Mouse (Mus musculus): ENCODE results near the gene Xirp1.

Gene Xirp1

DNA sequence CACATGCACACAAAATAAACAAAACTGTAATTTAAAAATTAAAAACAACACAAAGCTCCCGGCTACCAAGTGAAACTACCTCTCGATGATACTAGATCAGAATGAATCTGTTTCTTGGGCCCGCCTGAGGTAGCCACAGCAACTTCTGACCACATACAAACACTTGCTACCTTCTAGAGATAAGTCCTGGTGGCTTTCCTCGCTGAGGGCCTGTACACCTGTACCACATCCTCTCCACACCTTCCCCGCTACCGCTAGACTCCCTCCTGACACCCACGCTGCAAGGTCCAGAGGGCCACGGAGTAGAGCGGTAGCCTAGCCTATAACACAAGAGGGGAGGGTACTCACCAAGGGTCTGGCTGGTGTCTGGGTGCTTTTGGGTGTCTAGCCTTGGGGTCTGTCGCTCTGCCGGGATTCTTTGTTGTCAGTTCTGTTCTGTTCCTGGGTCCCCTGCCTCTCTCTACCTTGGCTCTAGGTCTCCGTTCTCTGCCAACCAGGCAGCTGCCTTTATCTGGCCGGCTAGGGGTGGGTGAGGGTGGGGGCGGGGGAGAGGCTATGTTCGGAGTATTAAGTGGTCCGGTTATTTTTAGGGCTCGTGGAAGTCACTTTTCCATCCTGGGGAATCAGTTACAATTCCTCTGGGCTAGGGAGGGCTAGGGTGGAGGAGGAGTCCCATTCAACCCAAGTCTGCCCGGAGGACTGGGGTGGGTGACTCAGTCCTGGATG, at the start of gene Xirp1:
TSS of gene Xirp1 (minus strand) at position 513 of the 726 bp plus-strand sequence.
- DNase-seq: no peak

DNA sequence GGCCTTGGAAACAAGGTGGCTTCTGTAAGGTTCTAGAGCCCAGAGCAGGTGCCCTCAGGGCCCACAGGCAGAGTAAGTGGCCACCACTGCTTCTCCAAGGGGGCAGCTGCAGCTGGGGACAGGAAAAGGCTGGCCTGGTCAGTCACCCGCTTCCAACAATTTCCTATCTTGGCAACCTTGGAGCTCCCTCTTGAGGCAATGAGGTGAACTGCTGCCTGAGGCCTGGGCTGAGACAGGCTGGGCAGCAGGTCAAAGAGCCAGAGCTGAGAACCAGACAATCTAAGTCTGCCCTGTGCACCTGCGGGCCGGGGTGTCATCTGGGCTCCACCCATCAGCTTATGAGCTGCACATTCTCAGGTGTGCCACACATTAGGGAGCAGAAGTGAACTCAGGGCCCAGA, 49.8 kb upstream of the Xirp1 start:
- peak; percentile 69 for DNase-seq

GRCm38 (mm10) chr9:120071251-120071650, 47.9 kb upstream of the Xirp1 start:
- DNase-seq: no peak

- DNase-seq: no peak
These were observed 46.4 kb upstream of the Xirp1 start, which contains the start of gene Cx3cr1 for GRCm38 (mm10) chr9:120069779-120070178. Cx3cr1 (minus strand) TSS chr9:120069879.

GRCm38 (mm10) chr9:120068047-120068446, 44.6 kb upstream of the Xirp1 start:
- no peak for DNase-seq

DNA sequence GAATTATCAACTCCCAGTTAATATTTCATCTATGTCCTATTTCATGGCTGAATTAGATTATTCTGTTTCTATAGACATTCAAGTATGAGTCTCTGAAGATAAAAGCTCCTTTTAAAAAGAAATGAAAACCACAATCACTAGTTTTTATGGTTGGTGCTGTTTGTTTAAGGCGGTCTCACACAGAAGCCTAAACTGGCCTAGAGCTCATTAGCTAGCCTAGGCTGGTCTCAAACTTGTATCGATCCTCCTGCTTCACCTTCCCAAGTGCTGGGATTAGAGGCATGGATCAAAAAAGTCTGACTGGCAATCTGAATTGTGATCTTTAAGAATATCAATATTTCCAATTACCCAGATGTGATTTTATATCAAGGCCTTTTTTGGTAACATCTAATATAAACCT, 44.2 kb upstream of the Xirp1 start:
- no peak for DNase-seq

- no peak for DNase-seq
These were observed 40.9 kb upstream of the Xirp1 start for GRCm38 (mm10) chr9:120064317-120064716.

DNA sequence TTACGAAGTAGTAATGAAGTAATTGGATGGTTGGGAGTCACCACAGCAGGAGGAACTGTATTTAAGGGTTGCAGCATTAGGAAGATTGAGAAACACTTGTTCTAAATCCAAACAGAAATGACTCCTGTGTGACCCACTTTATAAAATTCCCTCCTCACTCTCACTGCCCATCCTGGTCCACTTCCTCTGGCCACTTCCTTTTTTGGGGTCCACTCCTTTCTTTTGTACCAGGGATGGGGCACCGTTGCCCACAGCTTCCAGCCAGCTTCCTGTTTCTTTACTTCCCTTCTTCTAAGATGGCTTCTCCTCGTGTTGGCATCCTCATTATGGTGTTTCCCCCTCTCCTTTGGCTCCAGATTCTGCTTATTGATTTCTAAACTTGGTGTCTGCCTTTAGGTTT, 35.3 kb upstream of the Xirp1 start:
- DNase-seq: no peak

GRCm38 (mm10) chr9:120056201-120056600, 32.8 kb upstream of the Xirp1 start:
- DNase-seq: no peak

GRCm38 (mm10) chr9:120054545-120055277, 31.3 kb upstream of the Xirp1 start:
- DNase-seq: no peak

DNA sequence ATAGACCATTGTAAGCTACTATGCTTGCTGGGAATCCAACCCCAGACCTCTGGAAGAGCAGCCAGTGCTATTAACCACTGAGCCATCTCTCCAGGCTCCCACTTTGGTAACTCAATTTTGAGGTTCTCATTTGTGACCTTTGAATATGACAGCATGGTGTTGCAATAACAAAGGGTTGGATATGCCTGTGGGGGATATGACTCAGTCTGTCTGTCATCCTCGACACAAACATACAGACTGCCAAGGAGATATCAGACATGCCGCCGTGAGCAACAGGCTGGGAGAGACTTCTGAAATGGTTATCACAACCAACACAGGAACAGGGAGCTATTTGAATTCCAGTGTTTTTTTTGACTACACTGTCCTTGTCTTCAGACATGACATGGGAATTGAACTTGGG, 26.0 kb upstream of the Xirp1 start:
- DNase-seq: no peak

- no peak for DNase-seq
These were observed 25.1 kb upstream of the Xirp1 start for GRCm38 (mm10) chr9:120048495-120048894.

DNA sequence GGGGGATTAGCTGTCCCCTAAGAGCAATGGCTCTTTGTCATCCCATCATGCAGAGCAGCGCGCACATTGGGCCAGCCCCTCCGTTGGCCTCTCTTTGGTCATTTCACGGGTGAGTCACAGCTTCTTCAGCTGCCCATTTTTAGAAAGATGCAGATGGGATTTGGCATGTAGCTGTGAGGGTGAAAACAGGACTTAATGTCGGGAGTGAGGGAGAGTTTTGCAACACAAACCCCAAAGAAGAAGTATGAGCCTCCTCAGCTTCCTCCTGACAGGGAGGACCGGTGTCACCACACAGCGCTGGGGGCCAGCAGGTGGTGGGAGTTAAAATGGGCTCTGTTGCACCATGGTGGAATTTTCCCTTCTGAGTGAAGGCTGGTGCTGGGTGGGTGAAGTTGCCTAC, 19.7 kb upstream of the Xirp1 start:
- no peak for DNase-seq

DNA sequence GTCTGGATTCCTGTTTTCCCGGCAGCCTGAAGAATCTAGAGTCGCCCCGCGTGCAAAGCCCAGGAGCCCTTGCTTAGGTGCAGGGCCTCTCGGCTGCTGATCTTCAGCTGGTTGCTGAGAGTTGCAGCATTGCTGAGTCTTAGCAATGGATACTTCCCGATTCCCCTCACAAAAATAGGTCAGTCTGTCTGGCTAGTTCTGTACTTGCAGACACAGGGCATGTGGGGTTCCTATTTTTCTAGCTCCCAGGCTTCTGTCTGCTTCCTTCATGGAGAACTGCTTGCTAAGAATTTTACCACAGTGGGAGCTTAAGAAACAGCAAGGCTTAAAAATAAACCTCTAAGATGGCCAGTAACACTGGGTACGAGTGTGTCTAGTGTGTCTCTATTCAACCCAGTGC, 14.0 kb upstream of the Xirp1 start:
- DNase-seq: no peak

DNA sequence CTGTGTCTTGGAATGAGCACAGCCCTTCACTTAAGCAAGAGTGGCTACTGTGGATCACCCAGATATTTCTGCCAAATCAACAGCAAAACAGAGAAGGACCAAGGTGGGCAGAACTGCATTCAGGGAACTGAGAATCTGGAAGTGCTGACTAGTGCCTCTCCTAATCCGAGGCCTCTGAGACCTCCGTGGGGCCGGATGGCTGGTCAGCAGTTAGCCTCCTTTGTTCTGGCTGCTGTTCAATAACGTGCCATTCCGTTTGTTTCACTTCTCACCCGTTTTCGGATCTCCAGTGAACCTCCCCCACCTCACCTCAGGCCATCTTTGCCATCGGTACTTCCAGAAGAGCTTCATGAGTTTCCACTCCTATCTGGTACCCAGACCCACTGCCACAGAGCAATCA, 11.0 kb upstream of the Xirp1 start:
- no peak for DNase-seq

DNA sequence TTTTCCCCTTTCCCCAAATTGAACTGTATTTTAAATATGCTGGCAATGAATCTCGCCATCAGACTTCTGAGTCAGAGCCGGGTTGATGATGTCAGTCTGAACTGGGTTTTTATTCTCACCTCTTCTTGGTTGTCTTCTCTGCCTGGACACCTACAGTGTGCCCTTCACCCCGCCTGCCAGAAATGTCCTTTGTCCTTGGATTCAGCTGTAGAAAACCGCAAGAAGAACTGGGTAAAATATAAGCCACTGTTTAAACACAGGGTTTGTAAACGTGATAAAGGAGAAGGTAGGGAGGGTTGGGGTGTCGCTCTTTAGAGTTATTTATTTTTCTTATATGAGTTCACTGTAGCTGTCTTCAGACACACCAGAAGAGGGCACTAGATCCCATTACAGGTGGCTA, 9.3 kb upstream of the Xirp1 start:
- DNase-seq: no peak

DNA sequence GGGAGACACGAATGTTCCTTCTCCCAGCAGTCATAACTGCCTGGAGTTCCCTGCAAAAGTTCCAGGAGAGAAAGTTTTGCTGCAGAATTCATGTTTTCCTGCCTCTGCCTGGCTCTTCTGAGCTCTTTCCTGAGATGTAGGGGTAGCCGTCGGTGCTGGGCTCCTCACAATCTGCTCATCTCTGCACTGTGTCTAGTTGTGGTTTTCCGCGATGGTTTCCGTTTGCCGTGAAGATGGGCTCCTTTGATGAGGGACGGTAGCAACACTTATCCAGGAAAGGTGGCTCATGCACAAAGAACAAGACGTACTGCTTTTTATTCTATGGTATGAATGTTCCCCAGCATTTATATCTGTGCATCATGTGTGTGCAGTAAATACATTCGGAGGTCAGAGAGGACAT, 7.0 kb upstream of the Xirp1 start:
- no peak for DNase-seq

DNA sequence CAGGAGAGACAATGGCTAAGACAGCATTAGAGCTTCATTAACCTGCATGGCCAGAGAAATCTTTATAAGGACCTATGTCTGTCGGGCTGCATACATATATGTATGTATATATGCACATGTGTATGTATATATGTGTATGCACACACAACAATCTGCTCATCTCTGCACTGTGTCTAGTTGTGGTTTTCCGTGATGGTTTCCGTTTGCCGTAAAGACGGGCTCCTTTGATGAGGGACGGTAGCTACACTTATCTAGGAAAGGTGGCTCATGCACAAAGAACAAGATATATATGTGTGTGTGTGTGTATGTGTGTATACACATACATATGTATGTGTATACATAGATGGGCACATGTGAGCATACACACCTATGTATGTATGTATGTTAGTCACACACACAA, 6.5 kb upstream of the Xirp1 start:
- DNase-seq: no peak

DNA sequence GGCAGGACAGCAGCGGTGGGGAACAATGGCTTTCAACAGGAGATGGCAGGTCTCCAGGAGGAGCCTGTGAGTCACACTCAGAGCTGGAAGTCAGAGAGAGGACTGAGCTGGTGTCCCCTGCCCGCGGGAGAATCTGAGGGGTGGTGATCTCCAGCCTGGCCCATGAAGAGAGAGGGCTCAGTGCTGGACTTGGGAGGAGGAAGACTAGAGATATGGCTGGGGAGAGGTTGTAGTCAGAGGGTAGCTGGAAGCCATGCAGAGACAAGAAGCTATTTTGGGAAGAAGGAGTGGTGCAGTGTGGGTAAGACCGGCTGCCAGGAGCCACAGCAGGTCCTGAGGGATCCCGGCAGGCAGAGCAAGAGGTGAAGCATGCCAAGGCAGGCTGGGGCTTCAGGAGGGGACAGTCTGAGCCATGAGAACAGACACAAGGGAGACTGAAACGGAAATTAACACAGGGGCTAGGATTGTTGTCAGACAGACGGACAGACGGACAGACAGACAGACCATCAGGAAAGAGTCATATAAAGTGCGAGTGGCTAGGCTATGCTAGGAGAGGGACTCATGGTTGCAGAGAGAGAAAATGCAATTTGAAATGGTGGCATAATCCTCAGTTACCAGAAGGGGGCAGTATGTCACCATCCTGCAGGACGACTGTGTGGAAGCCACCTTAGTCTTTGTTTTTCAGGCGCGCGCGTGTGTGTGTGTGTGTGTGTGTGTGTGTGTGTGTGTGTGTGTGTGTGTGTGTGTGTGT, 4.2 kb upstream of the Xirp1 start:
- DNase-seq: peak; percentile 57

DNA sequence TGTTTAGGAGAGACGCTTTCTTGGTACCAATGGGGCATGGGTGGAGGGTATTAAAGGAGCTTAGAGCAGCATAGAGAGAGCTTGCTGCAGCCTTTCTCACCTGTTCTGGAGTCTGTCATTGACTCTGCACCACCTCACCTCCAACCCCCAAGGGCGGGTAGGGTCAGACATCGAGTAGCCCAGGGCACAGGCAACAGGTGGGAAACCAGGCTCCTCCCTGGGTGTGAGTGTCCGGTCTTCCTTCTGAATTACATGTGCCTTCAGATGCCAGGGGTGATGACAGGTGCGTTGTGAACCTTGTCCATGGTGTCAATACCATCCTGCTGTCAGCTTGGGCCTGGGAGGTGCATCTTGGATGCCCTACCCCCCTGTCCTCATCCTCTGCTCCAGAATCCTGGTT, 1.2 kb upstream of the Xirp1 start:
- DNase-seq: no peak

GRCm38 (mm10) chr9:120024171-120024570, 773 bp upstream of the Xirp1 start:
- peak; percentile 91 for DNase-seq

- no peak for DNase-seq
These were observed 2.2 kb downstream of the Xirp1 start for GRCm38 (mm10) chr9:120021164-120021563.

- DNase-seq: peak; percentile 70
These were observed 3.0 kb downstream of the Xirp1 start for GRCm38 (mm10) chr9:120020285-120020890.

All from cerebellum, adult 11 months (tissue).